Mouse (Mus musculus) ES-E14 (cell line): ENCODE data around the gene Sipa1l2.

ENCODE experiments used
- HCFC1 ChIP-seq: IDR thresholded peaks from 2 replicates; pipeline ENCODE4 v1.6.1; 2012; ENCODE audit warnings: low read length, inconsistent platforms, borderline replicate concordance; ENCODE audit not compliant: insufficient read depth
- MAFK ChIP-seq: IDR thresholded peaks from 2 replicates; pipeline ENCODE4 v1.6.1; 2014; ENCODE audit warnings: mild to moderate bottlenecking, low read depth, low read length, inconsistent platforms; ENCODE audit not compliant: insufficient read depth
- ZC3H11A ChIP-seq: IDR thresholded peaks from 2 replicates; pipeline ENCODE4 v1.6.1; 2012; ENCODE audit warnings: low read depth, mild to moderate bottlenecking, inconsistent platforms, low read length, borderline replicate concordance

GRCm38 (mm10) chr8:125532953-125533352, 36.7 kb downstream of the Sipa1l2 start:
- TF ChIP-seq ZC3H11A = no peak
- TF ChIP-seq HCFC1 = no peak
- TF ChIP-seq MAFK = no peak
